Mouse (Mus musculus): ENCODE measurements at regions not wholly inside any gene's neighbourhood (a gene's known extent, or its start where the extent isn't known, plus 50 kb on each side); places are given as distances from the start of the nearest gene placed in this dataset.

- no peak for TF ChIP-seq CTCF (IDR thresholded peaks at IDR 0.05; ENCODE audit: insufficient read depth, low read length)
- no peak for TF ChIP-seq POLR2A (IDR thresholded peaks at IDR 0.05; ENCODE audit: borderline replicate concordance, extremely low read depth, low read depth, low read length)
Measured at GRCm38 (mm10) chr15:51469895-51470294, 2414.8 kb upstream of the Gm7489 start.

All from lung, adult 2 months (tissue).